Mouse (Mus musculus) CD4-positive, CD25-positive, alpha-beta regulatory T cell, adult 2 months (primary cell): ENCODE data around the gene Arhgap10.

Experiments used
- DNase-seq: peaks from one replicate; pipeline ENCODE4 v3.0.0-alpha.2; 2012; ENCODE audit warnings: low read depth, low spot score

Gene Arhgap10

DNA sequence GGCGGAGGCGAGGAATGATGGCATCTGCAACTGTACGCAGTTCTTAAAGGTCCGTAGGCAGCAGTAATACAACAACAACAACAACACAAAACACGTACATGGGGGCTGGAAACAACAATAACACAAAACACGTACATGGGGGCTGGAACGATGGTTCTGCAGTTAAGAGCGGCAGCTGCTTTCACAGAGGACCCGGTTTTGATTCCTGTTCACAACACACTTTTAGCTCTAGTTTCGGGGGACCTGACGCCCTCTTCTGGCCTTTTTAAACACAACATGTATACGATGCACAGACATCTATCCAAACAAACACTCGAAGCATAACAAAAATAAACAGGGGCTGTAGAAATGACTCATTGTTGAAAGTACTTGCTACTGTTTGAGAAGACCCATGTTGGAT lies 110.9 kb downstream of the Arhgap10 start:
- no peak for DNase-seq

DNA sequence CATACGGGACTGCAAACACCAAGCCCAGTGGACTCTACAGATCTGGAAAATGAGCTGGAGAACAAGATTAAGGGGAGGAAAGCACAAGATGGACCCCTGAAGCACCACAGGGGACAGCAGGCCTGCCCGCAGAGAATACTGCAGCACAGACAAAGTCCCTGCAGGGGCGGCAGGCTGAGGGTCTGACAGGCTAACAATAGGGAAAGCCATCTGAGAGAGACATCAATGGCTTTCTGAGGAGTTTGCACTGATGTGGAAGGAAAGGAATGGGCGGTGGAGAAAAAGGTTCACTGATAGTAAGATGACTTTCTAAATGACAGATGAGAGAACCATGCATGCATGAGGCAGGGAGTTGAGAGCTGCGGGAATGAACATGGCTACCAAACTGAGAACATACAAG lies 111.3 kb downstream of the Arhgap10 start:
- no peak for DNase-seq

- no peak for DNase-seq
Observed at GRCm38 (mm10) chr8:77404017-77404416, 113.7 kb downstream of the Arhgap10 start.

DNA sequence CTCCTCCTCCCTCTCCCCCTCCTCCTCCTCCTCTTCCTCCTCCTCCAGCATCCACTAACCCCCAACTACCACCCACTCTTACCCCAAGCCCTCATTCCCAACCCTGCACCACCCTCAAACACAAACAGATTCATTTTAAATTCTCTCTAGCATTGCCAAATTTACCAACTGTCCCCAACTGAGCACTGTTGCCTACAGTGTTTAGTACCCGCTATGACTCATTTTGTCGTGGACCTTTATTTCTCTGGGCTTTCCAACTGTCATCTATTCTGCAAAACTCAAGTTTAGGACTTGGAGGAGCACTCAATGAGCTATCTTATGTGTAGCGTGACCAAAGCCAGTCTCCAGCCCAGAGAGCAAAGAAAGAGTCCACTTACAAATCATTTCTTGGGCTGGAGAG lies 115.8 kb downstream of the Arhgap10 start:
- DNase-seq = no peak

- DNase-seq = no peak
Observed at GRCm38 (mm10) chr8:77401140-77401539, 116.6 kb downstream of the Arhgap10 start.

DNA sequence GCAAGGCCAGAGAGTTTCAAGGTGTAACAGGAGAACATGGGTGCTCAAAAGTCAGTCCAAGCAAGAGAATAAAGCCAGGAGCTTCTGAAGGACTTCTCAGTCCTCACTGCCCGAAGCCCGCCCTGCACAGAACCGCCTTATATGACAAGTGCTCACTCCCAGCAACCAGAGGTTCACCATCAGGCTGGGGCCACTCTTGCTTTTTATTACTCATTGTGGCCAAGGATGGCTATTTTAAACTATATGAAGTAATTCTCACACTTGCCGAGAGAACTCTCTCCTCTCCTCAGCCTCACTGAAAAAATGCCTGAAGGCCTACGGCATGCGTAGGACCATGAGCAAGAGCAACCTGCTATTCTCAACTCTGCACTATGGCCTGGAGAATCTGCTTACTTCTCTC lies 133.7 kb downstream of the Arhgap10 start:
- DNase-seq = no peak

GRCm38 (mm10) chr8:77383671-77384070 lies 134.1 kb downstream of the Arhgap10 start:
- no peak for DNase-seq

DNA sequence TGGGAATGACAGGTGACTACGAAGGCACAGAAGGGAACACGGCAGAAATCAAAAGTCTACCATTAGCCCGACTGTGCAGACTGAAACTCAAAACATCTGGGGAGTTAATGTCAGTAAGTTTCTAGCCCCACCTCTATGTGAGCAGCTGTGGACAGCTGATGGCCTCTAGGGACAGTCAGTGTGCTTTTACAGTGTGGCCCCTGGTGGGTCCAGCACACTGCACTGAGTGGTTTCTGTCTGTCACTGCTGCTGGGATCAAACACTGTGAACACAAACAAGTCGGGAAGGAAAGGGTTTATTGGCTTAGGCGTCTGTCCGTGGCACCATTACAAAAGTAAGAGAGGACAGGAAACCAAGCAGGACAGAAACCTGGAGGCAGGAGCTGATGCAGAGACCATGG lies 136.9 kb downstream of the Arhgap10 start:
- no peak for DNase-seq

DNA sequence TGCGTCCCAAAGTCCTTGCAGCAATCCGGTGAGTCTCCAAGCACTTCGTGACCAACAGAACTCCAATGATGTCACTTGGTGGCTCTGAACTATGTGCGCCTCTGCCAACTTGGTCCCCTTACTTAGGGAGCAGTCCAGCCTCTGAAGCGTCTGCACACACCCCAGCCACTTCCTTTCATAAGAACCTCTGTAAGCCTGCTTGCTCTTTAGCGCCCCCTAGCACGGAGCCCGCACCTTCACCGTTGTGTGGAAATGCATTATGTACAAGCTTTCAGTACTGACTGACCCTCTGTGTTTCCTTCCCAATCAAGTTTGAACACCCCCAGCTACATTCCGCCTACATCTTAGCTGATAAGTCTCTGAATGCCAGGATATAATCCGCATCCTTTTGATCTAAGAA lies 138.5 kb downstream of the Arhgap10 start:
- DNase-seq = peak; percentile 62

DNA sequence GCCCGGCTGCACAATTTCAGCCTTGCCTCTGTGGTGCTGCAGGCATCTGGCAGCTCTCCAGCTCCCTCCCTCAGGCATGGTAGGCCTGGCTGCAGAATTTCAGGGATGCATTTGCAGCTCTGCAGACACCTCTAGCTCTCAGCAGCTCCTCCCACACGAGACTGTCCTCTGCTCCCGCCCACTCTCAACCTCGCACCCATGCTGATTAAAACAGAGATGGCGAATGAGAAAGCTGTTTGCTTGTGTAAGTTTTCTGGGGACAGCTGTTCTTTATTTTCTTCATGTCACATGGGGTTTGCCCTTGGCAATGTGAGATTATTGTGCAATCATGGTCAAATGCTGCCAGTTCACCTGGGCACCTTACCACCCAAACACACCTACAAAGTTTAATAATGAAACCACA lies 141.3 kb downstream of the Arhgap10 start:
- DNase-seq = no peak

DNA sequence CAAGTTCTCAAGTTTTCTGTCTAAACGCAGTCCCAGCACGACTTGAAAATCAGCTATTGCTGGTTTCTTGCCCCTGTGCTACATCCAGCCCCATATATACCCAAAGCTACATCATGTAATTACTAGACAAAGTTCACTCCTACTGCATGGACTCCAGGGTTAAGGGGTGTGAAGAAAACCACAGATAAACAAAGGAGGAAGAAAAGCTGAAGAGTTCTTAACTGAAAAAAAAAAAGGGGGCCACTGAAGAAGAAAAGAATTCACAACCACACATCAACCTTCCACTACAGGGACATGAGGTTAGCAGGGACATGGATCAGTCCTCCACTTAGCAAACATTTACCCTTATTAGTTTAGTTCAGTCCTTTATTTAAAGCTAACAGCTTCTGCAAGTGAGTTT lies 141.8 kb downstream of the Arhgap10 start:
- DNase-seq = no peak

- DNase-seq = no peak
Observed at GRCm38 (mm10) chr8:77371006-77371405, 146.7 kb downstream of the Arhgap10 start.

DNA sequence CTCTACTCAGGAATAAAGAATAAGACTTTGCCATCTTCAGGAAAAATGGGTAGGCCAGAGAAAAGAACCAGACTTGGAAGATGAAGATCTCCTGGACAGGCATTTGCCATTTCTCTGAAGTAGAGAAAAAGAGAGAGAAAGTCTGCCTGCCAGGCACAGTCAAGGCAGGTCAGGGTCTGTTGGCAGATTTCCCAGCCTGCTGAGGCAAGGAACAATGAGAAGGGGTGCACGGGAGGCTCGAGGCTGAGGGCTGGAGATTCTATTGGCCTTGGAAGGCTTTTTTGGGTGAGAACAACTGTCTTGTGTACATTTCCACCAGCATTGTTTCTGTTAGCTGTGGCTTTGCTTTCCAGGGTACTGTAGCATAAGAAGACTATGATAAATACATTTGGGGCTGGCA lies 147.4 kb downstream of the Arhgap10 start:
- DNase-seq = no peak

DNA sequence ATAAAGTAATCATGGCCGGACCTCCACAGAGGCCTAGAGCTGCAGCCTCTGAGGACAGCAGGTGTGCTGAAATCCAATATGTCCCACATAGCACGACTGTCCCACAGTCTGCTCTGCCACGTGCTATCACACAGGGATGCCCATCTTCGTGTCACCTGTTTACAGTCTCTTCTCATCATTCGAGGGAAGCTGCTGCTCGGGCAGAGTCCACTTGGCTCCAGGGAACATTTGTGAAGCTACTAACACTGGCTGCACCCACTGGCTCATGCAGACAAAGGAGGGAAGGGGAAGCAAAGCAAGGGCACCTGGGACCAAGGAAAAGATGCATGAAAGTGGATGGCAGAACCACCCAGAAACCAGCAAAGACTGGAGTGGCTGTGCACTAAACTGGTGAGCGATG lies 148.1 kb downstream of the Arhgap10 start:
- no peak for DNase-seq

DNA sequence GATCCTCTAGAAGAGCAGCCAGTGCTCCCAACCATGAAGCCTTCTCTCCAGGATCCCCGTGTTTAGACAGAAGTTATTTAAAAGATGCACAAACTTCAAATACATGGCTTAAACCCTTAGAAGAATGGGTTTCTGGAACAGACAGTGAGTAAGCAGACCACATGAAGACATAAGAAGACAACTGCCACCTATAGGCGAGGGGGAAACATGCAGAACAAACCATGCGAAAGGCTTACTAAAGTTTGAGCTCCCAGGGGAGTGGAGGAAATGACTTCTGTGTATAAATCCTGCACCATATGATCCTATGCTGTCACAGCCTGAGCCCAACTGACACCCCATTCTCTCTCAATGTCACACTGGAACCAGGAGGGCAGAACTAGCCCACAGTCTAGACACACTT lies 150.7 kb downstream of the Arhgap10 start:
- peak; percentile 20 for DNase-seq

DNA sequence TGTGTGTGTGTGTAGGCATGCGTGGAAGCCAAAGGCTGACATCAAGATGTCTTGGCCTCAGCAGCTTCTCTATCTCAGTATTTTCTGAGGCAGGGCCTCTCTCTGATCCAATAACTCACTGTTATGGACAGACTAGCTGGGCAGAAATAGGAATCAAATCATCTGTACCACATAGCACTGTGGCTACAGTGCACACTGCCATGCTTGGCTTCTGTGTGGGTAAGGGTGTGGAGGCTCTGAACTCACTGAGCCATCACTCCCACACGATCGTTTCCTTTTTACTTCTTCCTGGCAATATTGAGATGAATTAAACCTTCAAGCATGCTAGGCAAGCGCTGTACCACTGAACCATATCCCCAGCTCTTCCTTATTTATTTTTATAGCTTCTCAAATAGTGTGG lies 151.3 kb downstream of the Arhgap10 start:
- DNase-seq = no peak

DNA sequence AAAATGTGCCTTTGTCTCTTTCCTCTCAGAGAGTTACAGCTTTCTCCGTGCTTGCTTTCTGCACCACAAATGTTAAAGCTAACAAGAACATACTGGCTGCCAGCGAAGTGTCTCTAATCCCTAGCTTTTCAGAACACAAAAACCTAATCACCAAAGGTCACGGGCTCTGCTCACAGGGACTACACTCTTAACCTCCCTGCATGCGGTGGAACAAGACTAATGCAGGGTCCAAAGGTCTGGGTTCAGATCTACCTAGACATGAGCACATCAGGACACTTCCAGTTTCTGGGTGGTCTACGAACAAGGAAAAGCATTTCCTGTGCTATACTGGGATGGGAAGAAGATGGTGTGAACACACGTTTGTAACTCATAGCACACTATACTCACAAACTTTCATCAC lies 151.8 kb downstream of the Arhgap10 start:
- no peak for DNase-seq

DNA sequence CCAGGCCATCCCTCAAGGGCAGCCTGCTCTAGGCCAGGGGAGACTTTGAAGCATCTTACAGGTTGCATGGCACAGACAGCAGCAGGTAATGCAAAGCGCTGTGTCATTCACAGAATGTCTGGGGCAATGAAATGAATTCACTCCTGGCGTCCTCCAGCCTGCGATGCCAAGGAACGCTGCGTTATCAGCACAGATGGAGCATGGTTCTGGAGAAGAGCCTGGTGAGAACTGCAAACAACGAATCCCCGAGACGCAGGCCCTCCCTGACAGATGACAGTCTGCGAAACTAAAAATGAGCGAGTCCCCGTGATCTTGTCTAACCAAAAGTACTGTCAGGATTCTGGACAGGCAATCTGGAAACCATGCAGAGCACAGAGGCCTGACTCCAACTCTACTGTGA lies 153.3 kb downstream of the Arhgap10 start:
- no peak for DNase-seq

- no peak for DNase-seq
Observed at GRCm38 (mm10) chr8:77360853-77361252, 156.9 kb downstream of the Arhgap10 start.

DNA sequence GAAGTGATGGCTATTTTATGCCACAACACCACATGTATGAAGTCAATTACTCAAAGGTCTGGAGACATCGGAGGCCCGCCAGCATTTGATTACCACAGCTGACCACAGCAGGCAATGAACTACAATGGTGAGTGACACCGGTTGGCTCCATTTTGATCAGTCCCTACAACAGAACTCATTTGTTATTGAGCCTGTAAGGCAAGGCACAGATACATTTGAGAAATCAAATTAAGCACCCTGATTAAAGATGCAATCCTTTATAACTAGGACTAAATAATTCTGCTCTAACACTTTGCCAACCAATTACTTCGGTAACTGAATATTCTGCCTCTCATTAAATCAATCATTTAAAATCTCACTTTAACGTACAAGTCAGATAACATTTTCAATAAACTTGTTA lies 157.3 kb downstream of the Arhgap10 start:
- DNase-seq = no peak

GRCm38 (mm10) chr8:77357126-77357525 lies 160.6 kb downstream of the Arhgap10 start:
- DNase-seq = no peak

- no peak for DNase-seq
Observed at GRCm38 (mm10) chr8:77355344-77355743, 162.4 kb downstream of the Arhgap10 start.

DNA sequence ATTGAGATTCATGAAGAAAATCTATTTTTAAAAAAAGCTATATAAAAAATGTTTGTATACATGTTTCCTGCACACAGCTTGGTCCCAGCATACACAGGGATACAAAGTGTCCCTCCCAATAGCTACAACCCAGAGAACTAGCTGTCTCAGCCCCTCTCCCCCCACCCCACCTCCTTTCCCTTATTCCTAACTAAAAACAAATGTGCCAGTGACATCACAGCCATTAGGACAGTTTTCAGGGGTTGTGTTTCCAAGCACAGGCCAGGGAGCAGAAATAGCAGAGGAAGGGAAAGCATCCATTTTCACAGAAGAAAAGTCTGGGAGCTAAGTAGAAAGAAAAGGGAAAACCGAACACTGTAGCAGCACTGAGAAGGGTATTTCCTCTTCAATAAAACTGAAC lies 163.6 kb downstream of the Arhgap10 start:
- DNase-seq = no peak

DNA sequence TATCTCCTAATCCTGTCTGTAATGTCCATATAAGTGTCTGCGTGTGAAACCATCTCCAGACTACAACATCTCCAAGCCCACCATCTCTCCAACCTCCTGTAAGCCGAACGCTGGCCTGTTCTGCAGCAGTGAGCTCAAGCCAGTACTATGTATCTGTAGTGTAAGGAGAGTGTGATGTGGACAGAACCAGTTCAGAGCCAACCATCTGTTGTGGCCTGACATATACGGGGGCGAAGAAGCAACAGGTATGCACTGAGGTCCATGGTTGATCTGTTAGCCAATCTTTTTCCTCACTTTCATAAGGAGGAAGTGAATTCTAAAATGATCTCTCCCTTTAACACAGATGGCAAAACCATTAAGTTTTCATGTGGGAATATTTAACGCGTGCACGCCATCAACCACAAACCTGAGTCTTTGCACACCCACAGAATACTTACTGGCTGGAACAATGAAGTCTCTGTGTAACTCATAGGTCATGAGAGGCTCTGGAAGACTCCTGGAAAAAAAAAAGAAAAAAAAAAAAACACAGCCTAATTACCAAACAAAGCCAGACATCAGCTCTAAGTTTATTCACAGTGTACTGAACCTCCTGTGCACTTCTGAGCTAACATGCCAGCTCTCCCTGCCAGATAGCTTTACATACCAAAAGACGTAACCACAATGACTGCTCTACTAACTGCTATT lies 166.4 kb downstream of the Arhgap10 start:
- no peak for DNase-seq
